Mouse (Mus musculus) megakaryocyte, adult 5-6 weeks (primary cell): Measurements from ENCODE around the gene Copg2. TPM values are rescaled to one million over a fixed set of nuclear protein-coding genes. Genes with fewer than 3 reads are reported as not detected.
"Not testable (repeated sequence)": the region's sequence is repeated elsewhere in the genome, so short reads cannot be mapped to it uniquely, and the experiment has no call there.

Experiments
- ATAC-seq: 2 replicates; pipeline ENCODE4 v1.8.0; 2016; ENCODE audit warnings: mild to moderate bottlenecking, inconsistent platforms; ENCODE audit not compliant: poor library complexity, severe bottlenecking
- total RNA-seq, 2 experiments: library from RNA; stranded (forward) in 1 of 2; stranded (reverse) in 1 of 2; fragments of 153-499, 151-499 nt in 1 of 2; fragments of 221-1000, 200-1000 nt in 1 of 2; gene quantifications; 2 replicates each; pipeline versions ENCODE4 v1.2.3 to v1.2.4; 2015 to 2017

The Copg2 gene
- total RNA-seq, 2 experiments from 2014 or later = 33.8 to 60.8 TPM

DNA sequence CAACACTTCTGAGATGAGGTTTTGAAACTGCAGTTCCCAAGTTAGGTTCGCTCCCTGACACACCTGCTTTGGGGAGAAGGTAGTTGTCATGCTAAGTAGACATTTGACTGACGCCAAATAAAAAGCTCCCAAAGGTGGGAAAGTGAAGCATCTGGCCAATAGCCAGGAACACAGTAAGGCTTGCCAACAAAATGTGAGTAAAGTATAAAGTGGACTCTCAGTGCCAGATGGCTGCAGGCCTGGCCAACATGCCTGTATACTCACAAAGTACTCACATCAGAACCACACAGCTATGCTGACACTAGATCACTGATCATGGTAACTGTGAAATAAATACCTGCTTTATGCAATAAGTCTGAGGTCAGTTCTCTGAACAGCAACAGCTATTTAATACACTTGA is 46.8 kb downstream of the Copg2 start:
- ATAC-seq = no peak

DNA sequence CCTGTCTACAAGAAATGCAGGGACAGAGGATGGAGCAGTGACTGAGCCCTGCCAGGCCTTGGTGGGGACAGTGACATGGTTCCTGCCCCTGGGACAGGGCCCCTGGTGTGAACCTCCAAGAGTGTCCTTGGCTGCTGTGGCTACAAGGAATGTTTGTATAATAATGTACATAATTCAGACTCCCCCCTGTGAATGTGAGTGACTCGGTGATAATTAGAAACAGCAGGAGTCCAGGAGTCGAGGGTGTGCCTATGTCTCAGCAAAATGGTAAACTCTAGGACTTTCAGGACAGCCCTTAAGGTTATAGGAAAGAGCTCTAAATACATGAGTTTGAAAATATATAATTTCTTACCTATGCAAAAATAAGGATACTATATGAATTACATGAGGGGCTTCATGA is 64.4 kb downstream of the Copg2 start:
- no peak for ATAC-seq

- no peak for ATAC-seq
These were observed 83.0 kb downstream of the Copg2 start for GRCm38 (mm10) chr6:30813626-30814025.

DNA sequence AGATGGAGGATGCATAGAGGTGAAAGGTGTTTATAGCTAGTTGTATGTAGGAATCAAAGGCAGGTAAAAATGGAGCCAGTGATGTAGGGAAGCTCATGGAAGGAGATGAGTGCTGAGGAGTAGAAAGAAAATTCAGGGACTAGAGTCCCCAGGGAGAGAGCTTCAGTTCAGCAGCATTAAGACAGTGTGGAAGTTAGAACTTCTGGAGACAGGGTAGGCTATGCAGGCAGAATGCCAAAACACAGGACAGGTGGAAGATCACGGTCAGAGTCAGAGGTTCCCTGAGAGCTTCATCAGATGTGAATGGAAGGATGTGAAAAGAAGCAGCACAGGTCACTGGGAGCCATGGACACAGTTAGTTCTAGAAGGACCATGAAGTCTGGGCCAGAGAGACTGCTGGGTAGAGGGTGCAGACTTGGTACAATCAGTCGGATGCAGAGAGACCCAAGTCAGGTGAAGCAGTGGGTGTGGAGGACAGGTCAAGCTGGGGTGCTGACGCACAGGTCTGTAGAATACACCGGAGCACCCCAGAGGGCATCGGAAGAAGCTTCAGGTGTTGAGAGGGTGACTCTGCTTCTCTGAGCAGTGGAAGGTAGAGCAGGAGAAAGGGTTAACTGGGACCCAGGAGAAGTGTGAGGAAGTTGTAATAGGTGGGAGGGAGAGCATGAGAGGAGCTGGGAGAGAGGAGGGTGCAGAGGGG is 91.4 kb downstream of the Copg2 start:
- ATAC-seq = no peak

- ATAC-seq = peak; percentile 60
These were observed 92.1 kb downstream of the Copg2 start for GRCm38 (mm10) chr6:30804389-30805052.

GRCm38 (mm10) chr6:30802915-30803314 is 93.7 kb downstream of the Copg2 start:
- ATAC-seq = not testable (repeated sequence)

- ATAC-seq = no peak
These were observed 145.4 kb downstream of the Copg2 start for GRCm38 (mm10) chr6:30751209-30751608.

- no peak for ATAC-seq
These were observed 146.1 kb downstream of the Copg2 start for GRCm38 (mm10) chr6:30750482-30750881.

DNA sequence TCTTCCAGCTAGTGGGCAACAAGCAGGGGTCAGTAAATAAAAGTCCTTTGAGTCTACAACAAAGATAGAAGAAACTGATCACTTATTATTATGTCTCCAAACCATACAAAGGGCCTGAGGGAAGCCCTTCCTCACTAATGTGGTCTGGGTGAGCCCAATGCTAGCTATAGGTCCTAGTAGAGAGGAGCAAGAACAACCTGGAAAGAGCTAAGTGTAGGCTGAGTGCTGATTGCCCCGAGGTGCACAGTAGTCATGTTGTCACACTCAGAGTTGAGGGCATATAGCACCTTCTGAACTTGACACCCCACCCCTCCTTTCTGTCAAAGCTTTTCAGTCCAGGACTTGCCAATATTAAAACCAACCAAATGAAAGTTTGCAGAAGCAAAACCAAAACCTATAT is 146.7 kb downstream of the Copg2 start:
- no peak for ATAC-seq

DNA sequence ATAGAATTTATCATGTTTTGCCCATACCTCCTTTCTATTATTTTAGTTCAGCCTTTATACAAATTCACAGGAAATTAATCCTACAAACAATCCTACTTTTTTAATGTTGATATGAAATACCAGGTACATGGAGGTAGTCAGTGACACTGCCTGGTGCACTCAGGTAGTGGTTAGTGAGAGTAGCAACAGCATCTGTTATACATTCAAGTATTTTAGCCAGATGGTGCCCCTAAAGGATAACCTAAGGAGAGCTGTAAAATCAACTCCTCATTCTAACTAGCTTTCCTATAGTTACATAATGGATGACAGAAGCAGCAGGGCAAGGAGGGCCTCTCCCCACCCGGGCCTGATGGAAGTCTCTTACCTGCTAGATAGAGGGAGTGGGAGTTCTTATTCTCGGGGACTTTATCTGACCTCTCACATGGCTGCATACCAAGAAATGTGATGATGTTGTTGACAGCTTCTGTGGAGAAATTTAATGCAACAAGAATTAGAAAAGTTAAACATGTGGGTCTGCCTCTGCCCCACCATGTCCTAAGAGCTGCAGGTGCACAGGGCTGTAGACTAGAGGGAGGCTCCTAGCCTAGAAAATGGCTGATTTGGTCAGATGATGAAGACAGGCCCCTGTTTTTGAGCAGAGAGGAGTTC is 147.4 kb downstream of the Copg2 start:
- ATAC-seq = no peak

DNA sequence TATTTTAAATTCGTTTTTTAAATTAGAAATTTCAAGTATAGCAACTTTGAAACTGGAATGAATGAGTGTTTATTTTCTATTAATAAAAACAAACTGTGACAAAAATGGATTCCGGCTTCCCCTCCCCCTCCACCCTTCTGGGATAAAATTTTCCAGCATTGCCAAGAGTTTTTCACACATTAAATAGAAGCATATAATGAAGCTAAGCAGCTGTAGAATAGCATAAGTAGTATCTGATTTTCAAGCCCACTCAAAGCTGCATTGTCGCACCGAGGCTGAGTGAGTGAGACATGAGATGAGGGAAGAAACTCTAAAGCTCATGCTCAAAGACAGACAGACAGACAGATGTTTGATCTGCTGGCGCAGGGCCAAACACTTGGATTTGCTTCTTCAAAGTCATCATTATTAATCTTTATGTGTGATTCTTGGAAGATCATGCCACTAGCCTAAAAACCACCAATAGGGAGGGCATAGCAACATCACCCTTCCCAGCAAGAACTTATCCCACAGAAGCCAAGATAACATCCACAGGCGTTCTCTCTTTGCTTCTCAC is 148.2 kb downstream of the Copg2 start:
- no peak for ATAC-seq

DNA sequence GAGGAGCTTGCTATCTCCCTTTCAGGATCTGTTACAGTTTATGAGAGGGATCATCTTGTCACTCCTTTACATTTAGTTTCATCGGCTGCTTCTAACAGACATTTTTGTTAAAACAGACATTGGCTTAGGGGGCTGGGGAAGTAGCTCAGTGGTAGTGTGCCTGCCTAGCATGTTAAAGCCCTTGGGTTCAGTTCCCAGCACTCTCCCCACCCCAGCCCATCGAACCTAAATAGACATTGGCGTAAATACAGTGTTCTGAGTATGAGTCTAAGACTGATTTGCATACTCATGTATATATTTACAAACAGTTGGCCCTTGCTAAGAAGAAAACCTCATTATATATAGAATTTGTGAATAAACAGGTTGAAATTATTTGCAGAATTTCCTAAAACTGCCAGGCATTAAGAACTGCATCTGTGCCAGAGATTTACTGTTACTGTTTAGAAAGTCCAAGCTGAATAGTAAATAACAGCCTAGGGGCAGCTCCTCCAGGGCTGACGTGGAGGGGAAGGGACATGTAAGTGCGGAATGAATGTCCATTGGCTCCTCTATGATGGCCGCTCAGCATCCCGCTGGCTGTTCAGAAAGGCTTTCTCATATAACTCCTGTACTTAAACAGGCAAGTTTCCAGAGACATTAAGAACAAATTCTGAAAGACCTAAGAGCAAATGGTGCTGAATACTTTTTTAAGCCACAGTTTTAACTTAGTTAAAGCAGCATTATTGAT is 148.8 kb downstream of the Copg2 start:
- no peak for ATAC-seq

DNA sequence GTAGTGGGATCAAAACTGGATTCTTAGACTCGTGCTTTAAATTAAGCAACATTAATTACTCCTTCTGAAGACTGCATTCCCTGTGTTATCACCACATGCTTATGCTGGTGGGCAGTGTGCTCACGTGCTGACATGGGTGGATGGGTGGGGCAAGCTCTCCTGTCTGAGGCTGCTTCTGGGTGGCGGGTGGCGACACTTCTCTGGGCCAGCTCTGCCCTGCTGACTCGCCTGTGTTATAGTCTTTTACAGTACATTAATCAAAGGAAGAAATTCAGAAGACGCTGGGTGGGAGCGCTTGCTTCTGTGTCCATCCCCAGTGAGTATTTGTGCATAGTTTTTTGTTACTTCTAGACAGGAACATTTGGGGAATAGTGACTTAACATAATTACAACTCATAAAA is 151.0 kb downstream of the Copg2 start:
- no peak for ATAC-seq

GRCm38 (mm10) chr6:30744846-30745245 is 151.7 kb downstream of the Copg2 start:
- ATAC-seq = no peak

DNA sequence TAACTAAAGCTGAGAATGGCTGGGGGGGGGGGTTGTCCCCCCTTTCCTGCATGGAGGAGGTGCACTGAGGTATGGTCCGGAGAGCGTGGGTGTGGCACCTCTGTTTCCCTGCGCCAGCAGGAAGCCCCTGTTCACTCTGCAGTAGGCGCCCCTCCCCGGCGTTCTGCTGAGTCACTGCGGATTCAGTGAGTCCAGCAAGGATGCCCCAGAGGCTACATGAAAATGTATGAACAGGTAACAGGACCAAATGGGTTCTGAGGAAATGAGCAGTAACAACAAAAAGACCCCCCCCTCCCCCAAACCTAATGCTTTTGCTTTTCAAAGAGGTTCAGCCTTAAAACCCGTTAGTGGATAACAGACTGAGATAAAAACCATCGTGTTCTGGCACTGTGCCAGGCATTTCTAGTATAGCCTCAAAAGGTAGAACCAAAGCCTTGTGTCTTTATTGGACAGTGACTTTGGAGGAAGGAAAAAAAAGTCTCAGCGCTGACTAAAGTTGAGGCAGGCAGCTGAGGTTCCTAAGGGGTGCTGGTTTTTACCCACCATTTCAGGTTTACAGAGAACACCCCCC is 157.3 kb downstream of the Copg2 start:
- ATAC-seq = no peak

- ATAC-seq = no peak
These were observed 158.1 kb downstream of the Copg2 start for GRCm38 (mm10) chr6:30738464-30739006.

DNA sequence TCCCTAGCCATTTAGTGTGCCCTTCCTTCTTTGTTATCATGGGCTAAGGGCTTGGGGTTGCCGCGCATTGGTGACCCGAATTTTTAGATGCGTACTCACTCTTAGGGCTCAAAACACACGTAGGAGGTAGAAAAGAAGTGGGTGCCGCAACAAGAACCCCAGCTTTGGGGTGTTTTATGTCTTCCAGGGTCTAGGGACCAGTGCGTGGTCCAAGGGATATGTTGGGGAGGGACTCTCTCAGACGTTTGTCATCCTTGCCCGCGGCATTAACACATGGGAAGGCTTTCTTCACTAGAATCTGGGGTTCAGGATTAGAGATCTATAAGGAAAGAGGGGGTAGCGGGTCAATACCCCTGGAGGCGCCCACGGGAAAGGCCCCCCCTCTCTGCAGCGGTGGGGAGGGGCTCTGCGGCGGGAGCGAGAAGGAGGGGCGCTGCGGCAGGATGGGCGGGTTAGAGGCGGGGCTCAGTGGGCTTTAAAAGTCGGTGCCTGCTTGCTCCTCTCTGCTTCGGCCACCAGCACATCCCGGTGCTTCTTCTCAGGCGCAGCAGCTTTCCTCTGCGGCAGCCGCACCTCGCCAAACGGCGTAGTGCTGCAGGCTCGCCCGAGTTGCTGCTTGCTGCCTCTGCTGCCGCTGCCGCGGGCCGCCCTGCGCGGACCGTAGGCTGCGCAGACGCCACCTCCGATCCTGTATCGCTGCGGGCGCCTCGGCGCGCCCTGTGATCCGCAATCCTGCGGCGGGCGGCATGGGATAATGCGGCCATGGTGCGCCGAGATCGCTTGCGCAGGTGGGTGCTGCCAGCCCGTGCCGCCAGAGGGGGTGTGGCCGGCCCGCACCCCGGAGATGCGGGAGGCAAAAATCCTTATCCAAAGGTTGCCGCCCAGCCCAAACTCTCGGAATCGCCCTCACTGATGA is 158.8 kb downstream of the Copg2 start:
- ATAC-seq = no peak

DNA sequence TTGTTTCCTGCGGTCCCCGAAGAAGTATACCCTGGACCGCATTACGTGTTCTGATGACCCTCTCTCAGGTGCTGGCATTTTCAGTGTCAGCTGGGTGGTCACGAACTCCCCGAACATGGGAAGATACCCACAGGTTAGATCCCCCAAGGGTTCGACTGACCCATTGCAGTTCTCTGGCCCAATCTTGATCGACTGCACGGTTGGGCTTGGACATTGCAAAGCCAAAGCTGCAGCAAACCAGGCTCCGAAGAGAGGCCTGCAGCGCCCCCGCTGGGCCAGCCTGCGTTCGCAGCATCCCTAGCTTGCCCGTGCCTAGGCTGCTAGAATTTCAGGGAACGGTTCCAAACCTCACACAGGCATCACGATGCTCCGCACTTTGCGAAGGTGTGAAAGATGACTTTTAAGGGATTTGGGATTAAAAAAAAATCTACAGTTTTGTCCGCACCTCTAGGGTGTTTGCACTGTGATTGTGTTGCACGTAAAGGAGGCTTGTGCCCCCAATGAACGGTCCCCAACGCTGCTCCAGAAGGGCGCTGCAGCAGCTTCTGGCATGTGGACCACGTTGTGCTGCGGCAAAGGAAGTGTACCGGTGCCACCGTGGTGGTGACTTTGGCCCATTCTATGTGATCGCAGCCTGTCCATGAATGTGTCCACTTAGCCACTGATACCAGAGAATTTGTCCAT is 159.6 kb downstream of the Copg2 start:
- ATAC-seq = no peak

DNA sequence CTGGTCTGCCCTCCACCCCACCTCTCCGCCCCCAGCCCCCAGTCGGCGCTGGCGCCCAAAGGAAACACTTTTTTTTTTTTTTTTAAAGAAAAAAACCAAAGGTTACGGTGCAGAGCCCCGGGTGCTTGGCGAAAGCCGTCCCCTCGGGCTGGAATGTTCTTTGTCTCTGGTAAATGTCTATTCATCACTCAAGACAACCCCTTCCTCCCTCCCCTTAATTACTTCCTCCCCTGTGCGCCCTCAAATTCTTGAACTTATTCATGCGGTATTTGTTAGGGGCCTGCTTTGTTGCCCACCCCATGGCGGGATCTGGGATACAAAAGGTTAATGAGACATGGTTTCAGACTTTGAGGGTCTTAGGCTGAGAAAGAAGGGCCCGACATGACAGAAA is 160.2 kb downstream of the Copg2 start:
- ATAC-seq = no peak
